Mouse (Mus musculus) spleen, postnatal 14 days (tissue): ENCODE results near the gene Ing3.

Source experiments
- DNase-seq, 2 experiments: peaks; one replicate each; pipeline ENCODE4 v3.0.0; 2021 to 2022; ENCODE audit warnings: low spot score in 2 of 2

The Ing3 gene

DNA sequence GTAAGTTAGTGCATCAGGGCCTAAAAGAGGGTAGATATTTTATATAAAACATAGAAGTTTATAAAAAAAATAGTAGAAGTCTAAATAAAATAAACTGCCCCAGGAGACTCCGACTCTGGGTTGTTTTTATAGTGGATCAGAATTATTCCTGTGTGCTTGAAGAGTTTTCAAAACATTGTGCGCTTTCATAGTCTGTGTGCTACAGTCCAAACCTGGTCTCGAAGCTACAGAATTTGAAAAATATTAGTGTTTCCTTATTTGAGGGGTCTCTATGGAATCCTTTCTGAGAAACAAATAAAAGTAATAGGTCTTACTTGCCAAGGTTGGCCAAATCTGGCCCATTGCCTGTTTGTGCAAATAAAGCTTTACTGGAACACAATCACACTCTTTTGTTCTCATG lies 71.9 kb downstream of the Ing3 start:
- no peak for DNase-seq

DNA sequence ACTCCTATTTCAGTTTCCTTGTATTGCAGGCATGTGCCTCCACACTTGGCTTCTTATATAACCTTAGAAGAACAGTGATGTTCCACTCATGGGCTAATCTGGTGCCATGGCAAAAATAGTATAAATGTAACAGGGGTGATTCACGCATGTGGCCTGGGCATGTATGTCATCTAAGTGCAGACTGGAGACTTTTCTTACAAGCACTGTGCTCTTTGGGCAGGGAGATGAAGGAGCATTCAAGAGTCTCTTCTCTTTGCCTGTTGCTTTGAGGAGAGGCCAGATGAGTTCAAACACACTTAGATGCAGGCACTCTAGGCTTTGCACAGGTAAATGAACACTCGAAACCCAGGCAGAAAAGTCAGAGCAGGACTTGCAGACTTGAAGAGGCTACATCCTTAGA lies 74.8 kb downstream of the Ing3 start:
- DNase-seq, result no peak
